Mouse (Mus musculus) myocyte (in vitro differentiated cells): ENCODE measurements around the gene Usp7.

ENCODE experiments used
- MAX ChIP-seq: IDR thresholded peaks from one replicate; pipeline ENCODE4 v1.6.1; 2011; ENCODE audit warnings: low read depth, mild to moderate bottlenecking, control low read depth
- MYOG ChIP-seq, 3 experiments: IDR thresholded peaks; one replicate each; pipeline ENCODE4 v1.6.1; 2011; ENCODE audit warnings: control low read depth in 2 of 3, low read depth in 2 of 3, mild to moderate bottlenecking in 2 of 3; ENCODE audit not compliant: insufficient read length in 2 of 3, control insufficient read depth in 1 of 3, insufficient read depth in 1 of 3
- POLR2A ChIP-seq: IDR thresholded peaks from one replicate; pipeline ENCODE4 v1.6.1; 2011; ENCODE audit warnings: low read depth, mild to moderate bottlenecking, control low read depth, moderate library complexity; ENCODE audit not compliant: insufficient read length
- TCF12 ChIP-seq: IDR thresholded peaks from one replicate; pipeline ENCODE4 v1.6.1; 2011; ENCODE audit warnings: mild to moderate bottlenecking, control low read depth; ENCODE audit not compliant: poor library complexity, insufficient read depth, severe bottlenecking
- USF1 ChIP-seq: IDR thresholded peaks from one replicate; pipeline ENCODE4 v1.6.1; 2011; ENCODE audit warnings: low read depth, mild to moderate bottlenecking, control low read depth, moderate library complexity

DNA sequence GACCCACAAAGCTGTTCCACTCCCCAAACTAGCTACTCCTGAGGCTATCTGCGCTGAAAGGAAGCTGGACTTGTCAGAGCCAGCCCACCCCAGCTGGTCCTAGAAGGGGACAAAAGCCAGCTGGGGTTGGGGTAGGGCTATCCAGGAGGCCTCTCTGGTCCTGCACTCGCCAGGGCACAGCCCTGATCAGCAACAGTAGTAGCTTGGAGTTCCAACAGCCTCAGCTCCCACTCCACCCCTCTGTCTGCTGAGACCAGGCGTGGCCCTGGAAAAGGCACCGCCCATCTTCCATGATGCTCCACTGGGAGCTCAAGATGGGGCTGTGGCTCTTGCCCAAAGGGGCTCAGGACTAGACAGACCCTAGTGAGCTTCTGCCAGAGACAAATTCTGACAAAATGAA lies 124.3 kb downstream of the Usp7 start:
- TF ChIP-seq POLR2A (peak; percentile 62), MYOG (IDR thresholded peaks at IDR 0.05; ENCODE audit: control insufficient read depth in 1 of 3, insufficient read depth in 1 of 3, insufficient read length in 2 of 3, low read depth in 2 of 3) (no peak), USF1 (no peak), TCF12 (no peak), MAX (no peak)
